Mouse (Mus musculus) ES-E14 (cell line): ENCODE measurements around the gene Bcl2l1.

Experiments used
- MAFK ChIP-seq: IDR thresholded peaks from 2 replicates; pipeline ENCODE4 v1.6.1; 2014; ENCODE audit warnings: mild to moderate bottlenecking, low read depth, low read length, inconsistent platforms; ENCODE audit not compliant: insufficient read depth
- ZNF384 ChIP-seq: IDR thresholded peaks from 2 replicates; pipeline ENCODE4 v1.6.1; 2012; ENCODE audit warnings: low read depth, low read length, inconsistent platforms

- no peak for TF ChIP-seq ZNF384
- no peak for TF ChIP-seq MAFK
Measured at GRCm38 (mm10) chr2:152783241-152783640, 48.3 kb downstream of the Bcl2l1 start.
